Mouse (Mus musculus) left cerebral cortex, adult 2 months (tissue): ENCODE data around the gene Gm44511. TPM values are rescaled to one million over a fixed set of nuclear protein-coding genes. Genes with fewer than 3 reads are reported as not detected.
A peak's percentile ranks its signal among the peaks of the same experiment; 100 is the strongest.
"Not testable (repeated sequence)": the region's sequence is repeated elsewhere in the genome, so short reads cannot be mapped to it uniquely, and the experiment has no call there.

Experiments
- DNase-seq, 2 experiments: peaks; one replicate each; pipeline ENCODE4 v3.0.0; 2021 to 2022; ENCODE audit warnings: low spot score in 2 of 2, mixed read lengths in 1 of 2; ENCODE audit errors: extremely low spot score in 1 of 2
- H3K27ac ChIP-seq: fragments of 200-600 bp; 2 replicates; pipeline ENCODE4 v1.8.1; 2022
- H3K4me3 ChIP-seq: fragments of 200-600 bp; 2 replicates; pipeline ENCODE4 v1.8.1; 2022
- CTCF ChIP-seq: fragments of 200-600 bp; IDR thresholded peaks from 2 replicates; pipeline ENCODE4 v1.8.1; 2022; ENCODE audit warnings: antibody characterized with exemption, mild to moderate bottlenecking, moderate library complexity
- intact Hi-C: fragments of 180-260 bp; cut with DNase I; formaldehyde crosslinking; loops from one replicate; pipeline ENCODE4 v1.15.1; 2025
- total RNA-seq, 2 experiments: library from RNA; stranded (reverse); gene quantifications; 2 replicates each; pipeline ENCODE4 v1.2.3; 2021

Gene Gm44511
- total RNA-seq, 2 experiments from 2014 or later = not detected

GRCm38 (mm10) chr6:128818083-128818802, 7.9 kb downstream of the Gm44511 start:
- intact Hi-C loops = no loop called here
- no peak for TF ChIP-seq CTCF
- Histone ChIP-seq H3K4me3 (no peak overlapping the region), H3K27ac (no peak overlapping the region)
- DNase-seq = no peak

- peak; percentile 52 for TF ChIP-seq CTCF
- intact Hi-C loops = no loop called here
Measured at GRCm38 (mm10) chr6:128808532-128808931, 17.6 kb downstream of the Gm44511 start.

GRCm38 (mm10) chr6:128807021-128807420, 19.1 kb downstream of the Gm44511 start:
- no peak for DNase-seq
- H3K27ac ChIP-seq = no peak overlapping the region
- H3K4me3 ChIP-seq = no peak overlapping the region
- TF ChIP-seq CTCF = peak; percentile 48
- intact Hi-C loops = no loop called here

More at GRCm38 (mm10) chr6:128808532-128808931, 17.6 kb downstream of the Gm44511 start:
- Histone ChIP-seq H3K27ac (no peak overlapping the region), H3K4me3 (no peak overlapping the region)
- DNase-seq = no peak

GRCm38 (mm10) chr6:128804823-128805640, 21.1 kb downstream of the Gm44511 start:
- DNase-seq = peak in 1 of 2 experiments; percentile 35
- TF ChIP-seq CTCF = peak; percentile 59
- H3K4me3 ChIP-seq, H3K27ac ChIP-seq: not testable (repeated sequence)
- intact Hi-C loops = loop anchor here (1.0 to 5.0 kb wide), 2 partner anchors 38 to 203 kb away; no protein-coding TSS in a partner anchor

- Histone ChIP-seq H3K27ac (peak overlapping the region; percentile 47; the same call in 1 of the 2 replicates), H3K4me3 (peak overlapping the region; percentile 51)
- peak; percentile 95 for TF ChIP-seq CTCF
- intact Hi-C loops = loop anchor here (1.0 to 5.0 kb wide), 3 partner anchors 35 to 201 kb away; no protein-coding TSS in a partner anchor
- DNase-seq = peak; percentile 94 to 97
Measured at GRCm38 (mm10) chr6:128802999-128803857, 22.9 kb downstream of the Gm44511 start.

GRCm38 (mm10) chr6:128802557-128802956, 23.6 kb downstream of the Gm44511 start:
- Histone ChIP-seq H3K27ac (peak overlapping the region; percentile 63; the same call in 1 of the 2 replicates), H3K4me3 (peak overlapping the region; percentile 51)
- intact Hi-C loops = loop anchor here (1.0 to 5.0 kb wide), 2 partner anchors 38 to 200 kb away; no protein-coding TSS in a partner anchor

GRCm38 (mm10) chr6:128800696-128801095, 25.4 kb downstream of the Gm44511 start:
- H3K27ac ChIP-seq = 0 out of 2 replicates have a peak overlapping the region, but pooled peaks have one; percentile 21
- intact Hi-C loops = loop anchor here (5.0 kb wide), 1 partner anchor 198 kb away; no protein-coding TSS in a partner anchor

More at GRCm38 (mm10) chr6:128802557-128802956, 23.6 kb downstream of the Gm44511 start:
- no peak for TF ChIP-seq CTCF
- peak; percentile 24 to 43 for DNase-seq

GRCm38 (mm10) chr6:128799896-128800270, 26.2 kb downstream of the Gm44511 start:
- Histone ChIP-seq H3K27ac (peak overlapping the region; percentile 44; the same call in 1 of the 2 replicates), H3K4me3 (peak overlapping the region; percentile 72)
- intact Hi-C loops = loop anchor here (1.0 to 5.0 kb wide), 2 partner anchors 40 to 198 kb away; no protein-coding TSS in a partner anchor
- no peak for TF ChIP-seq CTCF
- no peak for DNase-seq

More at GRCm38 (mm10) chr6:128800696-128801095, 25.4 kb downstream of the Gm44511 start:
- H3K4me3 ChIP-seq, DNase-seq: not testable (repeated sequence)

- intact Hi-C loops = loop anchor here (1.0 kb wide), 1 partner anchor 39 kb away; no protein-coding TSS in a partner anchor
Measured at GRCm38 (mm10) chr6:128799144-128799895, 26.8 kb downstream of the Gm44511 start.

GRCm38 (mm10) chr6:128798772-128799143, 27.4 kb downstream of the Gm44511 start:
- Histone ChIP-seq H3K27ac (peak overlapping the region; percentile 82), H3K4me3 (peak overlapping the region; percentile 72)
- peak; percentile 77 to 81 for DNase-seq
- intact Hi-C loops = loop anchor here (1.0 kb wide), 1 partner anchor 38 kb away; no protein-coding TSS in a partner anchor

More at GRCm38 (mm10) chr6:128799144-128799895, 26.8 kb downstream of the Gm44511 start:
- Histone ChIP-seq H3K27ac (peak overlapping the region; percentile 88), H3K4me3 (peak overlapping the region; percentile 72)
- peak; percentile 86 to 89 for DNase-seq
- peak; percentile 67 for TF ChIP-seq CTCF
